ENCODE assay signal across 25 mouse cellular contexts in genomic region chr12:4508182-4508581, GRCm38 (mm10).
"Had no signal": no experiment of that assay in that cellular context is flagged by ENCODE, and none has a peak within 500 bp of the region (broad histone marks: within the 10 kb centered on the region; RNA-seq: fewer than 3 reads in every experiment).

No protein-coding gene starts in this region.

- ATAC-seq: liver, embryonic 12.5 days had no signal

- H3K4me2 ChIP-seq: kidney, embryonic 15.5 days; limb, embryonic 13.5 days; liver, embryonic 12.5 days; liver, embryonic 15.5 days; lung, embryonic 15.5 days; midbrain, embryonic 15.5 days; neural tube, embryonic 12.5 days; neural tube, embryonic 15.5 days had no signal

- DNase-seq: kidney, adult 11 months; kidney, adult 8-10 months; kidney, postnatal 10 days; kidney, postnatal 36 days; liver; lung, adult 18-20 months; lung, postnatal 10 days; lung, postnatal 36 days; right cerebral cortex, adult 18-20 months; right cerebral cortex, postnatal 14 days; right cerebral cortex, postnatal 4 days; thymus, adult 2 months; thymus, postnatal 14 days had no signal

- H3K4me3 ChIP-seq: kidney, embryonic 15.5 days; limb, embryonic 10.5 days; limb, embryonic 13.5 days; liver, embryonic 12.5 days; liver, embryonic 15.5 days; lung, embryonic 15.5 days; megakaryocyte, embryonic 14.5 days; midbrain, embryonic 10.5 days; midbrain, embryonic 15.5 days; neural tube, embryonic 12.5 days; neural tube, embryonic 15.5 days had no signal

- H3K36me3 ChIP-seq: kidney, embryonic 15.5 days; limb, embryonic 10.5 days; limb, embryonic 13.5 days; liver, embryonic 12.5 days; liver, embryonic 15.5 days; lung, embryonic 15.5 days; midbrain, embryonic 10.5 days; midbrain, embryonic 15.5 days; neural tube, embryonic 12.5 days; neural tube, embryonic 15.5 days had no signal

- H3K9me3 ChIP-seq: kidney, embryonic 15.5 days; limb, embryonic 10.5 days; limb, embryonic 13.5 days; liver, embryonic 12.5 days; liver, embryonic 15.5 days; lung, embryonic 15.5 days; megakaryocyte, embryonic 14.5 days; midbrain, embryonic 10.5 days; midbrain, embryonic 15.5 days; neural tube, embryonic 12.5 days; neural tube, embryonic 15.5 days had no signal

- H3K27ac ChIP-seq: kidney, embryonic 15.5 days; limb, embryonic 10.5 days; liver, embryonic 12.5 days; liver, embryonic 15.5 days; lung, embryonic 15.5 days; midbrain, embryonic 10.5 days; midbrain, embryonic 15.5 days; stomach, postnatal 0 days had no signal

- H3K9ac ChIP-seq: kidney, embryonic 15.5 days; limb, embryonic 13.5 days; liver, embryonic 12.5 days; liver, embryonic 15.5 days; lung, embryonic 15.5 days; midbrain, embryonic 15.5 days; neural tube, embryonic 12.5 days; neural tube, embryonic 15.5 days had no signal

- H3K27me3 ChIP-seq: kidney, embryonic 15.5 days; limb, embryonic 13.5 days; liver, embryonic 15.5 days; lung, embryonic 15.5 days; megakaryocyte, embryonic 14.5 days; midbrain, embryonic 15.5 days; neural tube, embryonic 12.5 days; neural tube, embryonic 15.5 days had no signal

- H3K4me1 ChIP-seq: liver, embryonic 12.5 days; liver, embryonic 15.5 days had no signal
